Mouse (Mus musculus): ENCODE data around the gene Cyp2d22. TPM values are rescaled to one million over a fixed set of nuclear protein-coding genes. Genes with fewer than 3 reads are reported as not detected.
A peak's percentile ranks its signal among the peaks of the same experiment; 100 is the strongest.

Cyp2d22 gene
- polyA plus RNA-seq (2015; fragmentation: Nextera tagmentation; extraction: Ambion mirVana) = 12.3 and 14.2 TPM in 2 replicates

DNA sequence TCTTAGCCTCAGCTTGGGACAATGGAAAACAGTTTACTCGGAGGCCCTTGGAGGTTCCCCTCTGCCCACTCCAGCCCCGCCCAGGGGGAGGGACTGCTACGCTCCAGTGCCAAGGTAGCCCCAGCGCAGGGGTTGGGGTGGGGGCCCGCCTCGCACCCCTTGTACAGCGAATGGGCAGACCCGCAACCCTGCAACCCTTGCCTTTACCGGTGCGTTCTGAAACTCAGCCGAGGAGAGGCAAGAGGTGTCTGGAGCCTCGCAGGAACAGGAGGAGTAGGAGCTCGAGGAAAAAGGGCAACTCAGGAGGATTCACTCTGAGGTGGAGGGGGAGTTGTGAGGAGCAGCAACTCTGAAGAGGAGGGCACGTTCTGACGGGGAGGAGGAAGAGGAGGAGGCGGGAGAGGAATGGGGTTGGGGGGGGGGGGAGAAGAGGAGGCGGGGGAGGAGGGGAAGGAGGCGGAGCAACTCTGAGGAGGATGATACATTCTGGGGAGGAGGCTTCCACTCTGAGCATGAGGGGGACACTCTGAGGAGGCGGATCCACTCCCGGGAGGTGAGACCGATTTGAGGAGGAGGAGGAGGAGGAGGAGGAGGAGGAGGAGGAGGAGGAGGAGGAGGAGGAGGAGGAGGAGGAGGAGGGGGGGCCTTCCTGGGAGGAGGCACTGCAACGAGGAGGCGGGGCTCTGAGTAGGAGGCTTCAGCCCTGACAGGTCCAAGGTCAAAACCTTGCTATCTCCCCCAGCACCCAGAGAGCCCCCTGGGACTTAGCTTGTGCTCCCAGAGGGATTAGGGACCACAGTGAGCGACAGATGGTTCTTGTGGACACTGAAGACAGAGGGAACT is at the start of gene Cyp2d22:
TSS of gene Cyp2d22 (minus strand) at position 390 of the 843 bp plus-strand sequence.
- Histone ChIP-seq H3K27ac (peak within 1 kb of the TSS; percentile 89), H3K4me3 (peak within 1 kb of the TSS; percentile 60), H3K36me3 (no peaks in the 10 kb centered on the region), H3K4me1 (replicated peaks) (peaks cover 41% of the 10 kb centered on the region), H3K9me3 (replicated peaks) (no peaks in the 10 kb centered on the region), H3K9ac (peak within 1 kb of the TSS; percentile 65), H3K27me3 (no peaks in the 10 kb centered on the region), H3K4me2 (peak within 1 kb of the TSS; percentile 82)
- WGBS = 2% methylated on average over 18 of the region's 24 CpGs
- peak; percentile 62 for ATAC-seq (replicated peaks; ENCODE audit: insufficient number of reproducible peaks, insufficient read depth, low FRiP score, low read depth)

DNA sequence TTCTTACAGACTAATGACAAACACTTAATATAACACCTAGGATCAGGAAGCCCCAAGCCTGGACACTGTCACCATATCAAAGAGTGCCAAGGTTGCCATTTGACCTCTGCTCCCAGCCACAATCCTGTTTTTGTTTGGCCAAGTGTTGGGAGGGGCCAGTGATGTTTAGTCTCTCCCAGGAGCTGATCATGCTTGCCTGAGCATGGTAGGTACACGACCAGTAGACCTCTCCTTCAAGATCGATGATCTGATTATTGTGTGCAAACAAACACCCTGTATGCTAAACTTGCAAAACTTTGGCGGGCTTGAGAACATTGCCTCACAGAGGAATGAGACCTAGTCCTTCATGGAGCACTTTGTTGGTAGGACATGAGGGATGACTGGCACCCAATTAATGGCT is 43.4 kb upstream of the Cyp2d22 start:
- ATAC-seq (replicated peaks; ENCODE audit: insufficient number of reproducible peaks, insufficient read depth, low FRiP score, low read depth) = no peak
- no peak overlapping the region for H3K4me2 ChIP-seq
- no peak overlapping the region for H3K27ac ChIP-seq
- no peak overlapping the region for H3K9ac ChIP-seq
- no peaks in the 10 kb centered on the region for H3K9me3 ChIP-seq (replicated peaks)
- no peak overlapping the region for H3K4me3 ChIP-seq
- H3K4me1 ChIP-seq (replicated peaks) = no peaks in the 10 kb centered on the region
- H3K36me3 ChIP-seq = no peaks in the 10 kb centered on the region
- WGBS = 73% methylated on average over 3 of the region's 3 CpGs
- no peaks in the 10 kb centered on the region for H3K27me3 ChIP-seq

DNA sequence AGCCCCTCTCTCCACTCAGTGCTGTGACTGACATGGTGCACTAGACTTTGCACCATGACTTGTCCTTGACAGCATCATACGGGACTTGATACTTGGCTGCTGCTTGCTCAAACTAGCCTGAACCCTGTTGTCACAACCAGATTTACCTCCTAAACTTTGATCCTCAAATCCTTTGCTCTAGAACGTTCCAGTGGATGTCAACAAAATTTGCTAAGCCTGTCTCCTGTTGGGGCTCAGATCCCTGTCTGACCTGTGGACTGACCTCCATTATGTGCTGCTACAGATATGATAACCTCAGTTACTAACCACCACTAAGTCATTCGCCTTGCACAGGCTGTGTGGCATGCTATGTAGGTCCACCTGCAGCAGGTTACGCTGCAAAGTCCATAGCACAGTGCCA is 42.9 kb upstream of the Cyp2d22 start:
- Histone ChIP-seq H3K27ac (no peak overlapping the region), H3K4me2 (no peak overlapping the region), H3K9me3 (replicated peaks) (no peaks in the 10 kb centered on the region), H3K36me3 (no peaks in the 10 kb centered on the region), H3K9ac (no peak overlapping the region), H3K4me3 (no peak overlapping the region), H3K4me1 (replicated peaks) (no peaks in the 10 kb centered on the region), H3K27me3 (no peaks in the 10 kb centered on the region)
- no peak for ATAC-seq (replicated peaks; ENCODE audit: insufficient number of reproducible peaks, insufficient read depth, low FRiP score, low read depth)
- WGBS = 77% methylated on average over 4 of the region's 4 CpGs

DNA sequence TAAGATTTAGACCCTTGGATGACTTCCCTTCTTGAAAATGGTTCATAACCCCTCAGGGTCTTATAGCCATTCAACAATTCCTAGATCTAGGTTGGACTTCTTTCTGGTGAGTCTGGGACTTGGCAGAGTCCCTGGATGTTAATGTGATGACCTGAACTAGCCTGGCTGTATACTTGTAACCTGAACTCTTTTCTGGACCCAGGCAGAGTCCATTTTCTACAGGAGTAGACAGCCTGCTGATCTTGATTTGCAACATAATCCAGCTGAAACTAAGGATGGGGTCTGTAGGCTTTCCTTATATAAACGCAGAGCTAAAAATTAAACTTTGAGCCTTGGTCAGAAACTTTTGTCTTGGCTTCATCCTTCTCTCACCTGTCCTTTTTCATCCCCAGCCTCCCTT is 38.6 kb upstream of the Cyp2d22 start:
- 69% methylated on average over 1 of the region's 1 CpGs for WGBS

GRCm38 (mm10) chr15:82416797-82417789 is 37.0 kb upstream of the Cyp2d22 start:
- no peaks in the 10 kb centered on the region for H3K36me3 ChIP-seq
- H3K4me1 ChIP-seq (replicated peaks) = peaks cover 6% of the 10 kb centered on the region
- peak overlapping the region; percentile 47 for H3K4me2 ChIP-seq
- ATAC-seq (replicated peaks; ENCODE audit: insufficient number of reproducible peaks, insufficient read depth, low FRiP score, low read depth) = peak; percentile 95
- H3K4me3 ChIP-seq = peak overlapping the region; percentile 13; the same call in 1 of the 2 replicates
- no peaks in the 10 kb centered on the region for H3K9me3 ChIP-seq (replicated peaks)
- H3K27me3 ChIP-seq = no peaks in the 10 kb centered on the region
- H3K27ac ChIP-seq = no peak overlapping the region
- 32% methylated on average over 16 of the region's 16 CpGs for WGBS
- H3K9ac ChIP-seq = 0 out of 2 replicates have a peak overlapping the region, but pooled peaks have one; percentile 14

More for the DNA sequence above, 38.6 kb upstream of the Cyp2d22 start:
- Histone ChIP-seq H3K9me3 (replicated peaks) (no peaks in the 10 kb centered on the region), H3K4me3 (no peak overlapping the region), H3K4me2 (no peak overlapping the region), H3K4me1 (replicated peaks) (peaks cover 6% of the 10 kb centered on the region), H3K9ac (no peak overlapping the region), H3K36me3 (no peaks in the 10 kb centered on the region), H3K27ac (no peak overlapping the region), H3K27me3 (no peaks in the 10 kb centered on the region)
- ATAC-seq (replicated peaks; ENCODE audit: insufficient number of reproducible peaks, insufficient read depth, low FRiP score, low read depth) = no peak

DNA sequence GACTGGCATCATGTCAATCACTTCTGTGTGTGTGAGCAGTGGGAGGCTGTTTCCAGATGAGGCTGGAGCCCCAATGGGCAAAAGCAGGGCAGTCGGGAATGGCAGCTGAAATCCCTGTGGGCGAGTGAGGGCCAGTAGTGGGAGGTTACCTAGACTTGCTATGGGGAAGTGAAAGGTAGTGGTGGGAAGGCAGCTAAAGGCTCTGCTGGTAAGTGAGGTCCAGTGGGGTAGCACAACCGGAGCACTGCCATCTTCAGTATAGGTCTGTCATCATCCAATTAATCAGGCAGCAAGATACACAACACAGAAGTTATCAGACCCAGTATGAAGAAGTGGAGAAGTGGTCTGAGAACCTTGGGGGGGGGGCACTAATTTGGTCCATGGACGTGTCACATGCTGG is 27.5 kb upstream of the Cyp2d22 start:
- H3K27ac ChIP-seq = no peak overlapping the region
- no peaks in the 10 kb centered on the region for H3K27me3 ChIP-seq
- no peaks in the 10 kb centered on the region for H3K9me3 ChIP-seq (replicated peaks)
- ATAC-seq (replicated peaks; ENCODE audit: insufficient number of reproducible peaks, insufficient read depth, low FRiP score, low read depth) = no peak
- no peaks in the 10 kb centered on the region for H3K36me3 ChIP-seq
- H3K9ac ChIP-seq = no peak overlapping the region
- no peak overlapping the region for H3K4me3 ChIP-seq
- 75% methylated on average over 4 of the region's 4 CpGs for WGBS
- H3K4me2 ChIP-seq = no peak overlapping the region
- no peaks in the 10 kb centered on the region for H3K4me1 ChIP-seq (replicated peaks)

DNA sequence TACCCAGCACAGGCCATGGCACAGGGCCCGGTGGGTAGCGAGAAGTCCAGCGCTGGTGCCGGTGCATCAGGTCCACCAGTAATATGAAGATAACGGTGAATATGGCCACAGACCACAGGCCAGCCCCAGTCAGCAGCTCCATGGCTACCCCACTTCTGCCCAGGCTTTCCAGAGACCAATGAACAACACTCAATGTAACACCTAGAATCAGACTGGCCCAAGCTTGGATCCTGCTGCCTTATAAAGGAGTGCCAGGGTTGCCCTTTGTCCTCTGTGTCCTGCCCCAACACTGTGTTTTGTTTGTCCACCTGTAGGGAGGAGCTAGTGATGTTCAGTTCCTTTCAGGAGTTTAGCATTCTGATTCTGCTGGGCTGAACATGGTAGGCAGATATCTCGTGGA is 26.9 kb upstream of the Cyp2d22 start, which contains the start of gene Cyp2d10:
TSS of gene Cyp2d10 (minus strand) at position 215 of the 400 bp plus-strand sequence.
- Histone ChIP-seq H3K27me3 (no peaks in the 10 kb centered on the region), H3K9me3 (replicated peaks) (no peaks in the 10 kb centered on the region), H3K4me2 (no peak within 1 kb of the TSS), H3K27ac (no peak within 1 kb of the TSS), H3K4me3 (no peak within 1 kb of the TSS), H3K4me1 (replicated peaks) (no peaks in the 10 kb centered on the region), H3K9ac (no peak within 1 kb of the TSS), H3K36me3 (no peaks in the 10 kb centered on the region)
- ATAC-seq (replicated peaks; ENCODE audit: insufficient number of reproducible peaks, insufficient read depth, low FRiP score, low read depth) = no peak
- 91% methylated on average over 6 of the region's 6 CpGs for WGBS

DNA sequence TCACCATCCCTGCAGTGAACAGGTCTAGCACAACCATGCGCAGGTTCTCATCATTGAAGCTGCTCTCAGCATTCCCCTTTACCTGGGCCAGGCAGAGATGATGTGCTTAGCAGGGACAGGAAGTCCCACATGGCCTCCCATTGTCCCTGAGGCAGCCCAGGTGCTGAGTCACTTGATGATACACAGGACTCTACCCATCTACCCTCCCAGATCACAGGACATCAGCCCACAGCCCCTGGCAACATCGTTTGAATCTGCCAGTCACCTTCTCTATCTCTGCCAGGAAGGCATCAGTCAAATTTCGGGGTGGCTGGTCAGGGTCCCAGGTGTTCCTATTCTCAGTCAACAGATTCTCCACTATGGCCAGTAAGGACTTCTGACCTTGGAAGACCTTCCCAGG is 24.1 kb upstream of the Cyp2d22 start:
- Histone ChIP-seq H3K9ac (no peak overlapping the region), H3K4me2 (no peak overlapping the region), H3K9me3 (replicated peaks) (no peaks in the 10 kb centered on the region), H3K27ac (no peak overlapping the region), H3K36me3 (no peaks in the 10 kb centered on the region), H3K4me1 (replicated peaks) (no peaks in the 10 kb centered on the region), H3K4me3 (no peak overlapping the region), H3K27me3 (no peaks in the 10 kb centered on the region)
- 69% methylated on average over 3 of the region's 3 CpGs for WGBS
- ATAC-seq (replicated peaks; ENCODE audit: insufficient number of reproducible peaks, insufficient read depth, low FRiP score, low read depth) = no peak

GRCm38 (mm10) chr15:82403606-82404005 is 23.5 kb upstream of the Cyp2d22 start:
- no peaks in the 10 kb centered on the region for H3K9me3 ChIP-seq (replicated peaks)
- 89% methylated on average over 9 of the region's 9 CpGs for WGBS
- H3K27ac ChIP-seq = no peak overlapping the region
- H3K27me3 ChIP-seq = no peaks in the 10 kb centered on the region
- H3K36me3 ChIP-seq = no peaks in the 10 kb centered on the region
- H3K4me1 ChIP-seq (replicated peaks) = no peaks in the 10 kb centered on the region
- H3K9ac ChIP-seq = no peak overlapping the region
- no peak overlapping the region for H3K4me2 ChIP-seq
- H3K4me3 ChIP-seq = no peak overlapping the region
- no peak for ATAC-seq (replicated peaks; ENCODE audit: insufficient number of reproducible peaks, insufficient read depth, low FRiP score, low read depth)

DNA sequence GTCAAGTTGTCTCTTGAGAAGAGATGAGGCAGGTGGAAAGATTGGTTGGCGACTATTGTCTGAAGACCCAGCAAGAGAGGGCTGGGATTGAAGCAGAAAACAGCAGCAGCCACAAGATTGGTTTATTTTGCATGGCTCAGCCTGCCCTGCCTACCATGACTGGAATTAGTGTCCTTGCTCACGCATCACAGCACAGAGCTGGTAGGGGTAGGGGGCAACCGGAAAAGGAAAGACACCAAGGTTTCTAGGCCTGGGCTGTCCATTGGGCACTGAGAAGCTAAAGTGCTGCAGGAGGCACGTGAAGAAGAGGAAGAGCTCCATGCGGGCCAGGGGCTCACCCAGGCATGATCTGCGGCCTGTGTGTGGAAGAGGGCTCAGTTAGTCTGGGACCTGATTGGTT is 22.7 kb upstream of the Cyp2d22 start:
- H3K9me3 ChIP-seq (replicated peaks) = no peaks in the 10 kb centered on the region
- no peaks in the 10 kb centered on the region for H3K4me1 ChIP-seq (replicated peaks)
- H3K9ac ChIP-seq = no peak overlapping the region
- H3K36me3 ChIP-seq = no peaks in the 10 kb centered on the region
- WGBS = 86% methylated on average over 6 of the region's 6 CpGs
- H3K4me2 ChIP-seq = no peak overlapping the region
- H3K27ac ChIP-seq = no peak overlapping the region
- H3K4me3 ChIP-seq = no peak overlapping the region
- no peak for ATAC-seq (replicated peaks; ENCODE audit: insufficient number of reproducible peaks, insufficient read depth, low FRiP score, low read depth)
- no peaks in the 10 kb centered on the region for H3K27me3 ChIP-seq

GRCm38 (mm10) chr15:82402106-82402505 is 22.0 kb upstream of the Cyp2d22 start:
- no peaks in the 10 kb centered on the region for H3K27me3 ChIP-seq
- no peak overlapping the region for H3K4me3 ChIP-seq
- H3K9me3 ChIP-seq (replicated peaks) = no peaks in the 10 kb centered on the region
- no peaks in the 10 kb centered on the region for H3K36me3 ChIP-seq
- no peak for ATAC-seq (replicated peaks; ENCODE audit: insufficient number of reproducible peaks, insufficient read depth, low FRiP score, low read depth)
- H3K27ac ChIP-seq = no peak overlapping the region
- H3K9ac ChIP-seq = no peak overlapping the region
- H3K4me1 ChIP-seq (replicated peaks) = no peaks in the 10 kb centered on the region
- no peak overlapping the region for H3K4me2 ChIP-seq

Measured in heart, embryonic 15.5 days (tissue).